Mouse (Mus musculus) neural tube, embryonic 13.5 days (tissue): ENCODE measurements at regions not wholly inside any gene's neighbourhood (a gene's known extent, or its start where the extent isn't known, plus 50 kb on each side); places are given as distances from the start of the nearest gene placed in this dataset.

Source experiments
- ATAC-seq: fragments of 200-750 bp; cut with Nextera tagmentation; 2 replicates; pipeline ENCODE4 v1.8.0; 2017; ENCODE audit warnings: low read depth, mild to moderate bottlenecking, moderate TSS enrichment, moderate library complexity
- H3K27ac ChIP-seq: fragments of 300-500 bp; sonication (generic); replicated peaks from 2 replicates; pipeline ENCODE4 v1.5.1; 2015; ENCODE audit warnings: moderate library complexity, mild to moderate bottlenecking, inconsistent platforms
- H3K27me3 ChIP-seq: fragments of 300-500 bp; sonication (generic); 2 replicates; pipeline ENCODE4 v1.6.1; 2015; ENCODE audit warnings: mild to moderate bottlenecking, inconsistent platforms
- H3K36me3 ChIP-seq: fragments of 300-500 bp; sonication (generic); 2 replicates; pipeline ENCODE4 v1.6.1; 2015; ENCODE audit warnings: mild to moderate bottlenecking, inconsistent platforms
- H3K4me1 ChIP-seq: fragments of 300-500 bp; sonication (generic); replicated peaks from 2 replicates; pipeline ENCODE4 v1.6.1; 2015; ENCODE audit warnings: inconsistent platforms
- H3K4me2 ChIP-seq: fragments of 300-500 bp; sonication (generic); 2 replicates; pipeline ENCODE4 v1.6.1; 2015; ENCODE audit warnings: inconsistent platforms, mild to moderate bottlenecking, moderate library complexity
- H3K4me3 ChIP-seq: fragments of 300-500 bp; sonication (generic); 2 replicates; pipeline ENCODE4 v1.5.1; 2015; ENCODE audit warnings: mild to moderate bottlenecking, inconsistent platforms
- H3K9ac ChIP-seq: fragments of 300-500 bp; sonication (generic); 2 replicates; pipeline ENCODE4 v1.6.1; 2015; ENCODE audit warnings: moderate library complexity, mild to moderate bottlenecking, inconsistent platforms
- H3K9me3 ChIP-seq: fragments of 300-500 bp; sonication (generic); 2 replicates; pipeline ENCODE4 v1.6.1; 2016; ENCODE audit warnings: inconsistent platforms
- WGBS: fragments of 180-500 bp; shearing (Covaris S2); methylation state at CpG from one replicate; pipeline ENCODE4 v1.1.7; 2015; 5-methylcytosine and 5-hydroxymethylcytosine counted together

- Histone ChIP-seq H3K36me3 (no peaks in the 10 kb centered on the region), H3K9ac (no peak overlapping the region), H3K4me2 (no peak overlapping the region), H3K4me3 (no peak overlapping the region), H3K27ac (no peak overlapping the region), H3K4me1 (no peaks in the 10 kb centered on the region), H3K9me3 (no peaks in the 10 kb centered on the region), H3K27me3 (no peaks in the 10 kb centered on the region)
- no peak for ATAC-seq
- WGBS = 44% methylated on average over 4 of the region's 4 CpGs
These were observed 301.4 kb downstream of the Kctd8 start for GRCm38 (mm10) chr5:69040045-69040444.

- Histone ChIP-seq H3K36me3 (no peaks in the 10 kb centered on the region), H3K4me3 (no peak overlapping the region), H3K4me1 (no peaks in the 10 kb centered on the region), H3K9me3 (no peaks in the 10 kb centered on the region), H3K27me3 (no peaks in the 10 kb centered on the region), H3K4me2 (no peak overlapping the region), H3K9ac (no peak overlapping the region), H3K27ac (no peak overlapping the region)
- WGBS = 90% methylated on average over 3 of the region's 3 CpGs
- ATAC-seq = no peak
These were observed 322.1 kb downstream of the Kctd8 start for GRCm38 (mm10) chr5:69019386-69019785.

DNA sequence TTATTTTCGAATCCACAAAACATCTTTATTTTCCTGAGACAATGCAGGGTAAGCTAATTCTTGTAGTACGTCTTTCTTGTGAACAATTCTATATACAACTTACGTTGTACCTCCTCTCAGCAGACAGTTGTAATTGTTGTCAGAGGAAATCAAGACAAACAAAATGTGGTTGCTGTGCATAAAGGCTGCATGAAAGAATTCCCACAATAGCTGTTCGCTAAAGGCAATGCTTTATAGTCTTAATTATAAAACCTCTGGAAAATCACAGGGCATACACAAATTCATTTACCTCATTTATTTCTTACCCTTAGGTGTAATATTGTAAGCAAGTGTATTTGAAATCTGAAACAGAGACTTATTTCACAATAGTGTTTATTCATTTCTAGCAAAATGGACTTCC is 355.3 kb downstream of the Kctd8 start:
- H3K4me3 ChIP-seq = no peak overlapping the region
- H3K9me3 ChIP-seq = no peaks in the 10 kb centered on the region
- no peak overlapping the region for H3K9ac ChIP-seq
- WGBS = 62% methylated on average over 4 of the region's 4 CpGs
- no peaks in the 10 kb centered on the region for H3K27me3 ChIP-seq
- H3K27ac ChIP-seq = peak overlapping the region; percentile 61; the same call in 1 of the 2 replicates
- no peak overlapping the region for H3K4me2 ChIP-seq
- H3K4me1 ChIP-seq = no peaks in the 10 kb centered on the region
- H3K36me3 ChIP-seq = no peaks in the 10 kb centered on the region
- ATAC-seq = peak; percentile 43

GRCm38 (mm10) chr5:68954696-68955095 is 386.8 kb downstream of the Kctd8 start:
- Histone ChIP-seq H3K27ac (no peak overlapping the region), H3K4me1 (no peaks in the 10 kb centered on the region), H3K4me2 (no peak overlapping the region), H3K27me3 (no peaks in the 10 kb centered on the region), H3K9ac (no peak overlapping the region), H3K9me3 (no peaks in the 10 kb centered on the region), H3K36me3 (no peaks in the 10 kb centered on the region), H3K4me3 (no peak overlapping the region)
- 80% methylated on average over 2 of the region's 2 CpGs for WGBS
- no peak for ATAC-seq
